Mouse (Mus musculus): ENCODE measurements around the gene Capn11.

Capn11 gene

GRCm38 (mm10) chr17:45681588-45681987, 22.5 kb upstream of the Capn11 start:
- DNase-seq = no peak

DNA sequence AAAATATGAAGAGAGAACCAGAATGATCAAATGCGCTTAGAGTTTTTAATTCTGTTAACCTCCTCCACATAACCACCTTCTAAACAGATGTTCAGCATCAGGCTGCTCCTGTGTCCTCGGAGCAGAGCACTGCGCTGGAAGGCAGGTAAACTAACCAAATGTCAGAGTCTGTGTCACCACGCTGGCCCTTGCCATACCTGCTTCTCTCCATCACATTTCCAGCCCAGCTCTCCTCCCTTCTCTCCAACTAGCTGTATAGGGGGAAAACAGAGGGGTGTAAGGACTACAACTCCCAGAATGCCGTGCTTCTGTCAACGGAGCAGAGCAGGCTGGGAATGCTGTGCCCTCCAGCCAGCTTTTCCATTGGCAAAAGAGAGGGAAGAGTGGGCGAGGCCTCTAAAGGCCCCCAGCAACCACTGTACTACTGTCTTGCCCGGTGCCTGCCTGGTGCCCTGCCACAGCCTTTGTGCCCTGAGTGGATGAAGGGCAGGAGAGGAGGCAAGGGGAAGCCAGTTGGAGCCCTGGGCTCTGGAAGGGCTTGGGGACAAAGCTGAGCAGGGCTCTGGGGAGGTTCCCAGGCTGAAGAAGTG, 21.4 kb upstream of the Capn11 start:
- DNase-seq = peak; percentile 74

GRCm38 (mm10) chr17:45678106-45678505, 19.0 kb upstream of the Capn11 start:
- DNase-seq = peak; percentile 51

DNA sequence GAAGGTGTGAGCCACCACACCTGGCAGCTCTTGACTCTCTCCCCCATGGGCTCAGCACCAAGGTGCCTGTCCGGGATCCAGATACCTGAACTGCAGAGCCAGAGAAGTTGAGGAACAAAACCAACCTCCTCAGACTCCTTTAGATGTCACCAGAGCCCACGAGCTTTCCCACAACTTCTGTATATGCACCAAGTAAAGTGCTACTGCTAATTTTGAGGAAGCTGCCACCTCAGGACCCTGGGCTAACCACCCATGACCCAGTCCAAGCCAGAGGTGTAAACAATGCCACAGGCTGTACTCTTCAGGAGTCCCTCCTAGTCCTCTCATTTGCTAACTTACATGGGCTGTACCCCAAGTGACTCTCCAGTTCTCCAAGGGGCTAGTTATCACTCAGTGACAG, 13.5 kb upstream of the Capn11 start:
- no peak for DNase-seq

- DNase-seq = no peak
Measured at GRCm38 (mm10) chr17:45671821-45672220, 12.7 kb upstream of the Capn11 start.

DNA sequence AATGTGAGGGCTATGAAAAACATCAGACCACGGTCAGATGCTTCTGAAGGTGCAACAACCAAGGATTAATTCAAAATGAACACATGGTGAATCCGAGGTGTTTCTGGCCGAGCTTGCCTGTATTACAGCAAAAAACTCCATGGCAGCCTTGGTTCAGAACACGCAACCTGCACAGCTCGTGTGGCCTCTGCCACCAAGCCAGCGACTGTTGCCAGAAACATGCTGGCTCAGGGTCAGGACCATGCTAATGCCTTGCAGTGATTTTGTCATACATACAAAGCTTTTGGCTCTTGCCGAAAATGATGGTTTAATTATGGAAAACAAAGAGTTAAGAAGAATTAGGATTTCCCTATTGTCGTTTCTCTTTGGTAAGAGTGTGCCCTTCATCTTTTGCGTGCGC, 8.9 kb upstream of the Capn11 start:
- DNase-seq = no peak

GRCm38 (mm10) chr17:45667481-45667880, 8.4 kb upstream of the Capn11 start:
- no peak for DNase-seq

- no peak for DNase-seq
Measured at GRCm38 (mm10) chr17:45666091-45666490, 7.0 kb upstream of the Capn11 start.

GRCm38 (mm10) chr17:45664608-45665007, 5.5 kb upstream of the Capn11 start:
- no peak for DNase-seq

DNA sequence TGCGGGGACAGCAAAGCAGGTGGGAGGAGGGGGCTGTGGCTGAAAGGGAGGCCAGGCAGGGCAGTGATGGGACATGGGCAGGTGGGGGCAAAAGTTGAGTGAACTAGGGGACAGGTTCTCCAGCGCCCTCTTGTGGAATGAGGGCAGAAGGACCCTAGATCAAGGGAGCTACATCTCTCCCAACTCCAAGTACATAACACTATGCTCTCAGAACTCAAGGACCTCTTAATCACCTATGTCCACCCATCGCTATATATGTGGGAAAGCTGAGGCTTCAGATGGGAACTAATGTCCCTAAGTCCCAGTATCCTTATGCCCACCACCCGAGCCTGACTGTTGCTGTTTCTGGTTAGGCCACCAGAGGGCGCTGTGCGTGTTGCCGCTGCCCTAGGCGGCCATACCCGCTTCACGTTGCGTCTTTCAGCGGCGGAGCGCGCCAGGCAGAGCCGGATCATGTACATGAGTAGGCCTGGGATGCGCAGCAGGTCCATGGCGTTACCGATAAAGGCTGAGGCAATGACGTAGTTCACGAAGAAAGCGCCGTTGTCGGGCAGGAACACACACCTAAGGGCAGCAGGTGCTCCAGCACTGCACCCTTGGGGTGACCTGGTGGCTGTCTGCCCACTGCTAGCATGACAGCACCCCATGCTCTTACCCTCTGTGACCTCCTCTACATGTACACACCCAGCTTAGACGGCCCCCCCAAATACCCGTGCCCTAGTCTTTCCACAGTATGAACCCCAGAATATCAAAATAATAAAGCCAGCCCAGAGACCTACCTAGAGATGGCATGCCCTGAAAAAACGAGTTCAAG, 4.2 kb upstream of the Capn11 start:
- DNase-seq = peak; percentile 82

DNA sequence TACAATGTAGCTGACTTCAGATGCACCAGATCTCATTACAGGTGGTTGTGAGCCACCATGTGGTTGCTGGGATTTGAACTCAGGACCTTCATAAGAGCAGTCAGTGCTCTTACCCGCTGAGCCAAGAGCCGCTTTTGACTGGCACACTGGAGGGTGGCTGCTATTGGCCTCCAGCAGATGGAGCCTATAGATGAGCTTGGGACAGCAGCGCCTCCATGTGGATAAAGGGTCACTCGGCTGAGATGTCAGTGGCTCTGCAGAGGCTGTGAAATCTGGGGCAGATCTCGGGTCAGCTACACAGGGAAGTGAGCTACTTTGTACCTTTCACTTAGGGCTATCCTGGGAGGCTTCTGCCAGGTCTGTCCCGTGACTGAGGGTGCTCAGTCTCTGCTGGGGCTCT, 3.3 kb downstream of the Capn11 start:
- DNase-seq = peak; percentile 50

DNA sequence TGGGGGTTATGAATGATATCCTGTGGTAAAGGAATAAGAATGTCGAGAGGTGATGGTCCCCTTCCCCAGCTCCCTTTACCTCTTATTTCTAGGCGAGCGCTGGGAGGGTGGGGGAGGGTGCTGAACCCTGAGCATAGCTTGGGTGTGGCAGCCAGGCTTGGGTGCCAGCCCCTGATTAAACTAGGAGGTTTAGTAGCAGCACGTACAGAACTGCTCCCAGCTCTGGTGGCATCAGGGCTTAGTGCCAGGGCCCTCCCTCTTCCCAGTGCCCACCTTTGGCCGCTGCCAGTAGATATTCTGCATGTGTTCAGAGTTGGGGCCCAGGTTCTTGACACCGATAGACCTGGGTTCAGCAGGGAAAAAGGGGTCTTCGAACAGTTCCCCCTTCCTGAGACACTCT, 5.9 kb downstream of the Capn11 start:
- DNase-seq = no peak

GRCm38 (mm10) chr17:45644185-45644584, 14.9 kb downstream of the Capn11 start:
- no peak for DNase-seq

GRCm38 (mm10) chr17:45642701-45643100, 16.4 kb downstream of the Capn11 start:
- DNase-seq = peak; percentile 78

GRCm38 (mm10) chr17:45641981-45642380, 17.1 kb downstream of the Capn11 start:
- no peak for DNase-seq

GRCm38 (mm10) chr17:45638596-45639295, 20.4 kb downstream of the Capn11 start:
- no peak for DNase-seq

DNA sequence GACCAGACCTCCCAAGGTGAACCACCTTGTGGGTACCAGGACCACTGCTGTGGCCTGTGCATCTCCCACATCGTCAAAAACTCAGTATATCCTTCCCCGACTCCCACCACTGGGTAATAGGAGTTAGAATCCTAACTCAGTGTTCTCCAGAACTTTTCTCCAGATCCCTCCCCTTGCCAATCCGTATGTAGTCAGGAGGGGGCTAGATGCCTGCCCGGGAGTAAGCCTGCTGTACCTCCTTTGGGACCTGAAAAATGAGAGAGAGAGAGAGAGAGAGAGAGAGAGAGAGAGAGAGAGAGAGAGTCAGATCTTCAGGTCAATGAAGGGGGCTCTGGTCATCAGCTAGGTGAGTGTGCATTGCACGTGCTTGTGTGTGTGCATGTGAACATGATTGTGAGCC, 25.1 kb downstream of the Capn11 start:
- DNase-seq = no peak

DNA sequence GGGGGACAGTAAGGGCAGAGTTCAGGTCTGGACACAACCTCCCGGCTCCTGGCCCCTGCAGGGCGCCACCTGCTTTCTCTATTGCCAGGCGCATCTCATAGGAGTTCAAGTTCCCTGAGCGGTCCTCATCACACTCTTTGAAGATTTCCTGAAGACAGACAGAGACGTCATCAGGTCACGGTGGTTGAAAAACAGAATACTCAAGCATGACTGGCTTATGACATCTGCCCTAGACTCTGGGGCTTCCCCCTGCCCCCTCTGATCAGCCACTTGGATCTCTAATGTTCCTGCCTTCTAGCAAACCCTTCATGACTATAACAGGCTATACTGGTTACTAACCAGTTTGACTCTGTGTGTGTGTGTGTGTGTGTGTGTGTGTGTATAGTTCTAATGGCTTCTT, 27.2 kb downstream of the Capn11 start:
- DNase-seq = no peak

DNA sequence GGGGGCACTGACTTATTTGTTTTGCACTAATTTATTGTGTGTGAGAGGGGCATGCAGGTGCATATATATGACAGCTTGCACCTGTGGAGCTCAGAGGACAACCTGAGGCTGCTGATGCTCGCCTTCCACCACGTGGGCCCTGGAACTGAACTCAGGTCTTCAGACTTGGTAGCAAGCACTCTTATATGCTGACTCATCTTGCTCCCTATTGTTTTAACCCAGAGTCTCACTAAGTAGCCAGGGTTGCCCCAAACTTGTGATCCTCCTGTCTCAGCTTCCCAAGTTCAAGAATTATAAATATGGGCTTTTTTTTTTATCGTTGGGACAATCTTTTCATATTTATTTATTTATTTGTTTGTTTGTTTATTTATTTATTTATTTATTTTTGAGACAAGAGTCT, 28.1 kb downstream of the Capn11 start:
- peak; percentile 45 for DNase-seq

- peak; percentile 85 for DNase-seq
Measured at GRCm38 (mm10) chr17:45629861-45630694, 29.0 kb downstream of the Capn11 start.

DNA sequence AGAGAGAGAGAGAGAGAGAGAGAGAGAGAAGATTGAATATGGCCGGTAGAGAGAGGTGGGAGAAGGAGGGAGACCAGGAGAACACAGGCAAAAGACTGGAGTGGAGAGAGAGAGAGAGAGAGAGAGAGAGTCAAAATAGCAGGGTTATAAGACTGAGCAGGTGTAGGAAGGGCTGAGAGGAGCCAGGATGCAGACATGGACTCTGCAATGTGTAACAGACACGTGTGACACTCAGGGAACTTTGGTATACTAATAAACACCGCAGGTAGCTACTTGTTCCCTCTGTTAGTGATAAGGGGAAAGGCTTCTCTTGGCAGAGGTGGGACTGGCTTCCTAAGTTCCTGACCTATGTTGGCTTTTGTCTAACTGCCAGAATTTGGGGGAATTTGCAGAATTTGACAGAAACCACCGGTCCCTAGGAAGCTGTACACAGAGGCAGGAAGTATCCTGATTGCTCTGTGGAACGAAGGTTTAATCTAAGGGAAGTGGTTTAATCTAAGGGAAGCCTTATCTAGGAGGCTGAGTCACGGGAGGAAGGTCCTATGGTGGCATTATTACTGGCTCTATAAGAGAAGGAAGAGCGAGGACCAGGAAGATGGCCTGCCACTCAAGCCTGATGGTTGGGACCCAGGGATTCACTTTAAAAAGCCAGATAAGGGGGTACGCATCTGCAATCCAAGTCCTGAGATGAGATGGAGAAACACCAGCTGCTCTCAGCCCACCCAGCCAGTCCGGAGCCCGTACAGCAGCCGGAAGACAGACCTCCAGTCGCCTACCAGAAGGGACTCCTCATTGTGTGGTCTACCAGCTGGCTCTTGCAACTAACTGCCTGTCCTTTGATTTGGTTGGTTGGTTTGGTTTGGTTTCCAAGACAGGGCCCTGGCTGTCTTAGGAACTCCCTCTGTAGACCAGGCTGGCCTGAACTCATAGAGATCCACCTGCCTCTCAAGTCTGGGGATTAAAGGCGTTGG, 30.0 kb downstream of the Capn11 start:
- DNase-seq = no peak

GRCm38 (mm10) chr17:45628160-45628559, 31.0 kb downstream of the Capn11 start:
- no peak for DNase-seq

All from cerebellum, adult 9-11 months (tissue).